Mouse (Mus musculus) megakaryocyte, embryonic 14.5 days (primary cell): ENCODE data around the gene Slc25a38.

Experiments used
- FLI1 ChIP-seq: IDR thresholded peaks from 2 replicates; pipeline ENCODE4 v1.6.1; 2012; ENCODE audit warnings: low read length, inconsistent platforms, mixed read lengths
- GATA1 ChIP-seq: IDR thresholded peaks from 3 replicates; pipeline ENCODE4 v1.6.1; 2012; ENCODE audit warnings: mixed read lengths, low read length, inconsistent platforms, borderline replicate concordance

DNA sequence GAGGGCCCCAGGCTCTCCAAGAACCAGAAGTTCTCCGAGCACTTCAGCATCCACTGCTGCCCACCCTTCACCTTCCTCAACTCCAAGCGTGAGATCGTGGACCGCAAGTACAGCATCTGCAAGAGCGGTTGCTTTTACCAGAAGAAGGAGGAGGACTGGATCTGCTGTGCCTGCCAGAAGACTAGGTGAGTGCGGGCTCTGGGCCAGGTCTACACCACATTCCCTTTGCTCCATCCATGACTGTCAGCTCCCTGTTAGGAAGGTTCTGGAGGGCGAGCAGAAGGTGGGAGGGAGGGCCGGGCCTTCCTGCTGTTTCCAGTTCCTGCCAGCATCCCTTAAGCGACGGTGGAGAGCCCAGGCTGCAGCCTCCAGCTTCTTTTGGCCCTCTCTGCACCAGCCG lies 57.7 kb downstream of the Slc25a38 start:
- TF ChIP-seq GATA1 (no peak), FLI1 (no peak)
